ENCODE assay signal across 28 mouse cellular contexts in the genomic region with DNA sequence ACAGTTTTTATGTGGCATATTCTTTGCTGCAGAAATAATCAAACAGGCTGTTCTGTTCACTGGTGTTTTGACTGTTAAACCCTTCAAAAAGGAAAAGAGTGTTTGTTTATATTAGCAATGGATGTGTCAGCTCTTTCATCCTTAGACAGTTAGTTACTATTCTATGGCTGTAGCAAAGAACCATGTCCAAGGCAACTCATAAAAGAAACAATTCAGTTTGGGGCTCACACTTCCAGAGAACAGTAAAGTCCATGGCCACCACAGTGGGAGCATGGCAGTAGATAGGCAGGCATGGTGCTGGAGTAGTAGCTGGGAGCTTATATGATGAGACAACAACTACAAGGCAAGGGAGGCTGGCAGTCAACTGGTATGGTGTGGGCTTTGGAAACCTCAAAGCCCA.
"Had no signal": no experiment of that assay in that cellular context is flagged by ENCODE, and none has a peak within 500 bp of the region (broad histone marks: within the 10 kb centered on the region; RNA-seq: fewer than 3 reads in every experiment).

No protein-coding gene starts in this region.

- H3K4me1 ChIP-seq: embryonic facial prominence, embryonic 10.5 days; embryonic facial prominence, embryonic 12.5 days; embryonic facial prominence, embryonic 13.5 days; embryonic facial prominence, embryonic 15.5 days; forebrain, embryonic 10.5 days; forebrain, embryonic 12.5 days; forebrain, embryonic 13.5 days; forebrain, embryonic 15.5 days had no signal

- ATAC-seq: forebrain, embryonic 13.5 days; forebrain, embryonic 14.5 days; forebrain, embryonic 15.5 days; forebrain, embryonic 16.5 days; forebrain, postnatal 0 days had no signal

- H3K27me3 ChIP-seq: embryonic facial prominence, embryonic 12.5 days; embryonic facial prominence, embryonic 13.5 days; embryonic facial prominence, embryonic 15.5 days; forebrain, embryonic 12.5 days; forebrain, embryonic 13.5 days; forebrain, embryonic 15.5 days had no signal

- H3K36me3 ChIP-seq: embryonic facial prominence, embryonic 10.5 days; embryonic facial prominence, embryonic 12.5 days; embryonic facial prominence, embryonic 13.5 days; embryonic facial prominence, embryonic 15.5 days had no signal

- H3K9ac ChIP-seq: embryonic facial prominence, embryonic 12.5 days; embryonic facial prominence, embryonic 13.5 days; embryonic facial prominence, embryonic 15.5 days; forebrain, embryonic 12.5 days; forebrain, embryonic 13.5 days; forebrain, embryonic 15.5 days; forebrain, postnatal 0 days had no signal

- H3K4me3 ChIP-seq: embryonic facial prominence, embryonic 10.5 days; embryonic facial prominence, embryonic 12.5 days; embryonic facial prominence, embryonic 13.5 days; embryonic facial prominence, embryonic 15.5 days; erythroblast, embryonic 14.5 days; forebrain, embryonic 10.5 days; forebrain, embryonic 12.5 days; forebrain, embryonic 13.5 days; forebrain, embryonic 15.5 days; gastrocnemius, adult 2 months had no signal

- H3K9me3 ChIP-seq: embryonic facial prominence, embryonic 10.5 days; embryonic facial prominence, embryonic 12.5 days; embryonic facial prominence, embryonic 13.5 days; embryonic facial prominence, embryonic 15.5 days; forebrain, embryonic 10.5 days; forebrain, embryonic 12.5 days; forebrain, embryonic 13.5 days; forebrain, embryonic 15.5 days had no signal

- DNase-seq: cerebellum, adult 2 months; cerebellum, adult 8-10 months; cerebellum, adult 9-10 months; cerebellum, adult 9-11 months; cerebellum, postnatal 10 days; cerebellum, postnatal 14 days; cerebellum, postnatal 25 days; cerebellum, postnatal 36 days; embryo, embryonic 11 days; forebrain, postnatal 0 days; gastrocnemius, adult 2 months; gastrocnemius, postnatal 10 days; gastrocnemius, postnatal 14 days; gastrocnemius, postnatal 25 days; gastrocnemius, postnatal 36 days; heart, adult 11 months; heart, adult 18-20 months had no signal

- H3K27ac ChIP-seq: embryonic facial prominence, embryonic 10.5 days; embryonic facial prominence, embryonic 12.5 days; embryonic facial prominence, embryonic 13.5 days; embryonic facial prominence, embryonic 15.5 days; forebrain, embryonic 10.5 days; forebrain, embryonic 12.5 days; forebrain, embryonic 13.5 days; forebrain, embryonic 15.5 days; gastrocnemius, adult 2 months had no signal

- H3K4me2 ChIP-seq: embryonic facial prominence, embryonic 12.5 days; embryonic facial prominence, embryonic 13.5 days; embryonic facial prominence, embryonic 15.5 days; forebrain, embryonic 12.5 days; forebrain, embryonic 13.5 days; forebrain, embryonic 15.5 days had no signal
